Mouse (Mus musculus) lung, adult 2 months (tissue): ENCODE measurements around the gene Dcaf11.

ENCODE experiments used
- CTCF ChIP-seq: fragments of 200-500 bp; IDR thresholded peaks from 2 replicates; pipeline ENCODE4 v1.5.1; 2011; ENCODE audit warnings: mild to moderate bottlenecking, low read length, control low read depth; ENCODE audit not compliant: insufficient read depth
- POLR2A ChIP-seq: fragments of 200-500 bp; IDR thresholded peaks from 2 replicates; pipeline ENCODE4 v1.6.1; 2011; ENCODE audit warnings: low read depth, mild to moderate bottlenecking, control low read depth, low read length, borderline replicate concordance; ENCODE audit errors: extremely low read depth

DNA sequence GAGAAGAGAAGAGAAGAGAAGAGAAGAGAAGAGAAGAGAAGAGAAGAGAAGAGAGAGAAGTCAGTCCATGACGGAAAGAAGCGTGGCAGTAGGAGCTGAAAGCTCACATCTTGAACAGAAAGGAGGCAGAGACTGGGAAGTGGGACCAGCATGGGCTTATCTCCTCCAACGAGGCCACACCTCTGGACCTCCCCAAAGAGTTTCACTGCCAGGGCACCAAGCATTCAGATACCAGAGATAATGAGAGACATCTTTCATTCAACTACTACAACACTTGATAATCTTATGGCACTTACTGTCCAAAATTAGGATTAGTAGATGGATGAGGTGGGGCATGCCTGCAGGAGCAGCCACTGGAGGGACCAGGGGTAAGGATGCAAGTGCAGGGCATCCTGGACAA, 4.0 kb upstream of the Dcaf11 start:
- TF ChIP-seq CTCF (no peak), POLR2A (no peak)
